Mouse (Mus musculus): ENCODE data around the gene Siva1. TPM values are rescaled to one million over a fixed set of nuclear protein-coding genes. Genes with fewer than 3 reads are reported as not detected.

Gene Siva1
- total RNA-seq, 2 experiments from 2014 or later: 13.4 to 16.1 TPM

- peak; percentile 62 for DNase-seq
Observed at GRCm38 (mm10) chr12:112678555-112679026, 34.1 kb downstream of the Siva1 start, which contains the start of gene Zbtb42. Gene Zbtb42 (plus strand): TSS chr12:112678828.

GRCm38 (mm10) chr12:112679027-112679996, 34.8 kb downstream of the Siva1 start:
- DNase-seq: no peak

GRCm38 (mm10) chr12:112683351-112683750, 38.9 kb downstream of the Siva1 start:
- no peak for DNase-seq

- DNase-seq: no peak
Observed at GRCm38 (mm10) chr12:112688458-112688857, 44.0 kb downstream of the Siva1 start.

GRCm38 (mm10) chr12:112693185-112694126, 49.0 kb downstream of the Siva1 start:
- peak; percentile 92 for DNase-seq

GRCm38 (mm10) chr12:112694127-112694475, 49.6 kb downstream of the Siva1 start:
- no peak for DNase-seq

GRCm38 (mm10) chr12:112696806-112697425, 52.4 kb downstream of the Siva1 start:
- DNase-seq: no peak

Small RNA genes lying within 50 kb of the gene (microRNA-seq; reads per million reads assigned to microRNA genes)
- 0 to 0.26 reads per million in 2 experiments for gene Mir6939 (ENCODE audit: borderline replicate concordance in 2 of 2)

Other genes with a start within 250 kb of the Siva1 start
- 1 to 10 TPM in 1 of 2 experiments, under 1 TPM in 1; 0.69 to 5.5 TPM for gene A530016L24Rik, start 155.2 kb upstream of the Siva1 start, total RNA-seq (2021)
- under 1 TPM in 1 of 2 experiments, not detected in 1; 0.18 TPM for gene Tmem179, start 127.9 kb upstream of the Siva1 start, total RNA-seq (2021)
- 10 to 100 TPM; 10.3 to 10.9 TPM for gene Inf2, start 55.9 kb upstream of the Siva1 start, total RNA-seq (2021)
- 100 to 1,000 TPM; 887 to 928 TPM for gene Adssl1, start 24.6 kb upstream of the Siva1 start, total RNA-seq (2021)
- 10 to 100 TPM; 63.5 to 69.7 TPM for gene Akt1, start 30.2 kb downstream of the Siva1 start, total RNA-seq (2021)
- 1 to 10 TPM; 1.2 to 1.9 TPM for gene Zbtb42, start 34.1 kb downstream of the Siva1 start, total RNA-seq (2021)
- gene Cep170b, start 75.8 kb downstream of the Siva1 start, total RNA-seq (2021): 1 to 10 TPM; 8.8 to 9.1 TPM
- gene Pld4, start 116.0 kb downstream of the Siva1 start, total RNA-seq (2021): 1 to 10 TPM; 3.5 to 3.9 TPM
- gene Ahnak2, start 158.0 kb downstream of the Siva1 start, total RNA-seq (2021): 10 to 100 TPM in 1 of 2 experiments, 1 to 10 TPM in 1; 4.9 to 11.8 TPM
- gene Clba1, start 164.3 kb downstream of the Siva1 start, total RNA-seq (2021): under 1 TPM; 0.46 to 0.96 TPM
- gene Cdca4, start 184.7 kb downstream of the Siva1 start, total RNA-seq (2021): 1 to 10 TPM; 3.4 to 3.5 TPM
- gene Gpr132, start 223.5 kb downstream of the Siva1 start, total RNA-seq (2021): under 1 TPM in 1 of 2 experiments, not detected in 1; 0.11 TPM

Measured in gastrocnemius, postnatal 25 days (tissue).